Mouse (Mus musculus) heart, postnatal 0 days (tissue): ENCODE measurements around the gene Mettl7a3. TPM values are rescaled to one million over a fixed set of nuclear protein-coding genes. Genes with fewer than 3 reads are reported as not detected.

ENCODE experiments used
- ATAC-seq: fragments of 200-750 bp; cut with Nextera tagmentation; 2 replicates; pipeline ENCODE4 v1.8.0; 2017; ENCODE audit warnings: low read depth, moderate number of reproducible peaks, moderate library complexity; ENCODE audit not compliant: insufficient read depth
- DNase-seq: peaks from one replicate; pipeline ENCODE4 v3.0.0-alpha.2; 2016; ENCODE audit warnings: low spot score
- H3K27ac ChIP-seq: fragments of 300-500 bp; sonication (generic); 2 replicates; pipeline ENCODE4 v1.5.1; 2014; ENCODE audit warnings: low read depth, mild to moderate bottlenecking
- H3K27me3 ChIP-seq: fragments of 300-500 bp; sonication (generic); 2 replicates; pipeline ENCODE4 v1.6.1; 2014; ENCODE audit warnings: low read length, mixed read lengths; ENCODE audit not compliant: control insufficient read depth, insufficient read depth
- H3K36me3 ChIP-seq: fragments of 300-500 bp; sonication (generic); replicated peaks from 2 replicates; pipeline ENCODE4 v1.6.1; 2014; ENCODE audit warnings: low read length, mixed read lengths; ENCODE audit not compliant: control insufficient read depth, insufficient read depth
- H3K4me1 ChIP-seq: fragments of 300-500 bp; sonication (generic); 2 replicates; pipeline ENCODE4 v1.6.1; 2014; ENCODE audit warnings: antibody characterized with exemption; ENCODE audit not compliant: control insufficient read depth, insufficient read depth
- H3K4me2 ChIP-seq: fragments of 300-500 bp; sonication (generic); 2 replicates; pipeline ENCODE4 v1.6.1; 2014; ENCODE audit warnings: low read depth, mild to moderate bottlenecking, low read length, moderate library complexity
- H3K4me3 ChIP-seq: fragments of 300-500 bp; sonication (generic); 2 replicates; pipeline ENCODE4 v1.5.1; 2014; ENCODE audit warnings: low read depth, low read length
- H3K9ac ChIP-seq: fragments of 300-500 bp; sonication (generic); replicated peaks from 2 replicates; pipeline ENCODE4 v1.6.1; 2014; ENCODE audit warnings: low read depth, low read length, mixed read lengths
- H3K9me3 ChIP-seq: fragments of 300-500 bp; sonication (generic); replicated peaks from 2 replicates; pipeline ENCODE4 v1.6.1; 2016; ENCODE audit warnings: low read length; ENCODE audit not compliant: control insufficient read depth
- CTCF ChIP-seq: IDR thresholded peaks from 2 replicates; pipeline ENCODE4 v1.5.1; 2016; ENCODE audit warnings: antibody characterized with exemption, control low read depth, low read depth
- EP300 ChIP-seq: IDR thresholded peaks from 2 replicates; pipeline ENCODE4 v1.6.1; 2016; ENCODE audit warnings: antibody characterized with exemption, low read depth
- WGBS: fragments of 180-500 bp; shearing (Covaris S2); extraction: QIAGEN DNeasy Blood & Tissue Kit; methylation state at CpG from one replicate; pipeline ENCODE4 v1.1.7; 2014; 5-methylcytosine and 5-hydroxymethylcytosine counted together
- polyA plus RNA-seq: library from polyadenylated mRNA; unstranded; fragments of >200 nt; fragmentation: Nextera tagmentation; extraction: Ambion mirVana; gene quantifications from 2 replicates; pipeline ENCODE4 v1.2.1, GENCODE M21; 2015
- total RNA-seq: library from RNA; depleted of rRNA; stranded (reverse); fragments of >200 nt; gene quantifications from 2 replicates; pipeline ENCODE4 v1.2.3, GENCODE M21; 2014; ENCODE audit warnings: low replicate concordance; rRNA removed

Gene Mettl7a3
- total and polyA plus RNA-seq, 2 experiments from 2014 or later: not detected

DNA sequence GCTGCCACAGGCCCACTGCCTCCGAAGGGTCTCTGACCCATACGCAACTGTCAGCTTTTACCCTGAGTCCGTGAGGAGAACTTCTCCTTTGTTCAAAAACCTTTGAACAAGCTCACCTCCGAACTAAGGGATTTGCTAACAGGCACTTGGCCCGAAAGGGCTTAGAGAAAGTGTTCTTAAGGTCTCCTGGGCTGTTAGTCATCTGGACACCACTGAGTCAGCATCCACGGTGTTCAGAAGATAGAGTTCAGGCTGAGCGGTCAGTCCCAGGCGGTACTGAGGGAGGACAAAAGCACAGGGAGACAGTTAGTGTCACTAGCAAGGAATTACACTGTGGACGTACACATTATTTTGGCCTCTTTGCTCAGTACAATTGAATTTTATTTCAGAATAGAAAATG is 54.2 kb downstream of the Mettl7a3 start:
- no peak for TF ChIP-seq EP300
- no peak for TF ChIP-seq CTCF
- no peak overlapping the region for H3K4me3 ChIP-seq
- peaks cover 8% of the 10 kb centered on the region for H3K4me1 ChIP-seq
- DNase-seq (no peak), ATAC-seq (no peak)
- no peaks in the 10 kb centered on the region for H3K27me3 ChIP-seq
- H3K9me3 ChIP-seq: no peaks in the 10 kb centered on the region
- WGBS: 77% methylated on average over 9 of the region's 9 CpGs
- no peak overlapping the region for H3K4me2 ChIP-seq
- no peak overlapping the region for H3K27ac ChIP-seq
- no peak overlapping the region for H3K9ac ChIP-seq
- peaks cover 10% of the 10 kb centered on the region; the same call in 1 of the 2 replicates for H3K36me3 ChIP-seq

Other genes starting within 250 kb of the Mettl7a3 start
- gene Atf1, start 107.1 kb upstream of the Mettl7a3 start, total RNA-seq: 12.1 and 51.4 TPM in 2 replicates
- 33.1 and 33.9 TPM in 2 replicates for gene Atf1, start 107.1 kb upstream of the Mettl7a3 start, polyA plus RNA-seq
- not detected in 2 replicates for gene Tmprss12, start 54.1 kb upstream of the Mettl7a3 start, total RNA-seq
- not detected in 2 replicates for gene Tmprss12, start 54.1 kb upstream of the Mettl7a3 start, polyA plus RNA-seq
- gene Mettl7a1, start 30.8 kb upstream of the Mettl7a3 start, total RNA-seq: 23.6 and 31.0 TPM in 2 replicates
- gene Mettl7a1, start 30.8 kb upstream of the Mettl7a3 start, polyA plus RNA-seq: 7.0 and 7.1 TPM in 2 replicates
- gene Methig1, start 18.2 kb downstream of the Mettl7a3 start, total RNA-seq: not detected in 2 replicates
- gene Methig1, start 18.2 kb downstream of the Mettl7a3 start, polyA plus RNA-seq: not detected in 2 replicates
- not detected in 2 replicates for gene Mettl7a2, start 18.3 kb downstream of the Mettl7a3 start, total RNA-seq
- gene Mettl7a2, start 18.3 kb downstream of the Mettl7a3 start, polyA plus RNA-seq: not detected in 2 replicates
- not detected in 2 replicates for gene Higd1c, start 29.6 kb downstream of the Mettl7a3 start, total RNA-seq
- not detected in 2 replicates for gene Higd1c, start 29.6 kb downstream of the Mettl7a3 start, polyA plus RNA-seq
- not detected in 2 replicates for gene Gm5475, start 87.2 kb downstream of the Mettl7a3 start, total RNA-seq
- 0.04 TPM in 1 of 2 replicates, not detected in the other for gene Gm5475, start 87.2 kb downstream of the Mettl7a3 start, polyA plus RNA-seq
- 18.0 and 66.7 TPM in 2 replicates for gene Slc11a2, start 90.1 kb downstream of the Mettl7a3 start, total RNA-seq
- 12.0 and 13.9 TPM in 2 replicates for gene Slc11a2, start 90.1 kb downstream of the Mettl7a3 start, polyA plus RNA-seq
- gene Letmd1, start 134.1 kb downstream of the Mettl7a3 start, total RNA-seq: 18.5 and 25.5 TPM in 2 replicates
- 7.5 and 7.6 TPM in 2 replicates for gene Letmd1, start 134.1 kb downstream of the Mettl7a3 start, polyA plus RNA-seq
- 5.1 and 6.0 TPM in 2 replicates for gene Csrnp2, start 160.6 kb downstream of the Mettl7a3 start, total RNA-seq
- 4.6 and 5.0 TPM in 2 replicates for gene Csrnp2, start 160.6 kb downstream of the Mettl7a3 start, polyA plus RNA-seq
- gene Tfcp2, start 217.1 kb downstream of the Mettl7a3 start, total RNA-seq: 9.9 and 11.0 TPM in 2 replicates
- 11.2 and 13.9 TPM in 2 replicates for gene Tfcp2, start 217.1 kb downstream of the Mettl7a3 start, polyA plus RNA-seq